Mouse (Mus musculus) embryonic fibroblast, embryonic 13.5 days (primary cell): Measurements from ENCODE around the gene Cfap57.

ENCODE experiments used
- CTCF ChIP-seq: IDR thresholded peaks from 2 replicates; pipeline ENCODE4 v1.5.1; 2011; ENCODE audit warnings: mild to moderate bottlenecking, control low read depth, low read length, moderate library complexity, borderline replicate concordance; ENCODE audit not compliant: insufficient read depth
- POLR2A ChIP-seq: IDR thresholded peaks from 2 replicates; pipeline ENCODE4 v1.6.1; 2011; ENCODE audit warnings: low read depth, mild to moderate bottlenecking, control low read depth, low read length, moderate library complexity

DNA sequence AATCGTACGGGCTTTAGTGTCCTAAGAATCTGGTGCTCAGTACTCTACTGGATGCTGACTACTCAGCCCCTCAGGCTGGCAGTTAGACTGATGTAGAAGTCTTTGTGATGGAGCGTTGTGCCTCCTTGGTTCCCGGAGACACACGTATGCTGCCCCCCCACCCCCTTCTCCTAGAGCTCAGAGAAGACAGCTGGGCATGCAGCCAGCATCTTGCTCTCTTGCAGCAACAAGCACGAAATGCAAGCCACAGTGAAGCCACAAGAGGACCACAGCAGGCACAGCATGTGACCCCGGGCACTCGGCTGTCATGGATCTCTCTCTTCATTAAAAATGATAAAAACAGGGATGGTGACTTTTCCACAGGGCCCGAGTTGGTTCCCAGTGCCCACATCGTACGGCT is 5.2 kb downstream of the Cfap57 start:
- TF ChIP-seq CTCF, result no peak
- no peak for TF ChIP-seq POLR2A
